Mouse (Mus musculus): ENCODE results near the gene Lrrc8d. TPM values are rescaled to one million over a fixed set of nuclear protein-coding genes. Genes with fewer than 3 reads are reported as not detected.

Gene Lrrc8d
- total RNA-seq, 1 experiment from 2014 or later: 43.2 TPM

DNA sequence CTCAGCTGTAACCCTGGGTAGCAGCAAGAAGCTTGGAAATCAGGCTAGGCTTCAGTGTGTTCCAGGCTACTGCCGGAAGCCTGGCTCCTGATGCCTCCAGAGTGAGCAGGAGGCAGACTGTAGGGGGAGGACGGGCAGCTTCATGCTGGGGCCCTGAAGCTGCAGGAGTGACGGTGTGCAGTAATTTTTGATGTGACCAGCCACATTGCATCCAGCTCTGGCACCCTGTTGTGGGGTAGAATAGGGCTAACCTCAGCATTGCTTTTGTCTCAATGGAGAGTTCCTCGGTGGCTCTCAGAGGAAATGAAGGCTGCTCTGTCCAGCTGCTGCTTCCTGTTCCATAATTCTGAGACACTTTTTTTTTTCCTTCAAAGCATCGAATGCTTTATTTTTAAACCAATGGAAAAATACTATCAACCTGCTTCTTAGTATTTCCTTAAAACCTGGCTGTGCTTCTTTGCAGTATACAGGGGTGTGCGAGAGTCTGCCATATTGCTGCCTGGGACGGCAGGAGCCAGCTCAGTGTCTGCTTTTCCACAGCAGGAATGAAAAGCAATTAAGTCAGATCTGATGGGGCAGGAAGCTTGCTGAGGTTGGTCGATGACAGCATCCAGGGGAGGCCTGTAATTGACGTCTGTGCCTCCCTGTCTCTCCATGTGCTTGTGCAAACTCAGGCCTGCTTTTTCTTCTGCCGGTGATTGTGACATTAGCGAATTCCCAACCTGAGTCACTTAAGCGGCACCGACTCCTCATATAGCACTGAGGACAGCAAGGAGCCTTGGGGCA, 100.3 kb downstream of the Lrrc8d start:
- no peak for ATAC-seq (ENCODE audit: extremely low read depth, insufficient number of reproducible peaks, low FRiP score, poor library complexity, severe bottlenecking)

DNA sequence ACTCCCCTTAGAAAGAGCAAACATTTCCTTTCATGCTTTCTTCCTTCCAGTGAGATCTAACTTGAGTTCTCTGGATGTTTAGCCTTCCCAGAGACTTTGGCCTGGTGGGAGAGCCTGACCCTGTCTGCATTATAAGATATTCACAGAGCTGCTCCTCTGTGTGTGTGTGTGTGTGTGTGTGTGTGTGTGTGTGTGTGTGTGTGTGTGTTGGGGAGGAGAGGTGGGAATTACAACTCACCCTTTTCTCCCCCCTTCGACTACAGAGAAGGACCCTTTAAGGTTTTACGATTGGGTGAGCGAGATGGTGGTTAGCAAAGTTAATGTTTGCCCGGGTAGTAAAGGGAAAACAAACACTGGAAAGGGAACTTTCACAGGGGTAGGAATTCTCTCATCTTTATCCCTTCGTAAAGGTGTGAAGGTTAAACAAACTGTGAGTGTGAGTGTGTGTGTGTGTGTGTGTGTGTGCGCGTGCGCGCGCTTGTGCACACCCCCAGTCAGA, 101.3 kb downstream of the Lrrc8d start:
- no peak for ATAC-seq (ENCODE audit: extremely low read depth, insufficient number of reproducible peaks, low FRiP score, poor library complexity, severe bottlenecking)

GRCm38 (mm10) chr5:105805955-105806354, 106.2 kb downstream of the Lrrc8d start:
- no peak for ATAC-seq (ENCODE audit: extremely low read depth, insufficient number of reproducible peaks, low FRiP score, poor library complexity, severe bottlenecking)

GRCm38 (mm10) chr5:105807461-105807860, 107.7 kb downstream of the Lrrc8d start:
- 0 out of 2 replicates have a peak, but pooled peaks have one; percentile 16 for ATAC-seq (ENCODE audit: extremely low read depth, insufficient number of reproducible peaks, low FRiP score, poor library complexity, severe bottlenecking)

GRCm38 (mm10) chr5:105809056-105809455, 109.3 kb downstream of the Lrrc8d start:
- no peak for ATAC-seq (ENCODE audit: extremely low read depth, insufficient number of reproducible peaks, low FRiP score, poor library complexity, severe bottlenecking)

DNA sequence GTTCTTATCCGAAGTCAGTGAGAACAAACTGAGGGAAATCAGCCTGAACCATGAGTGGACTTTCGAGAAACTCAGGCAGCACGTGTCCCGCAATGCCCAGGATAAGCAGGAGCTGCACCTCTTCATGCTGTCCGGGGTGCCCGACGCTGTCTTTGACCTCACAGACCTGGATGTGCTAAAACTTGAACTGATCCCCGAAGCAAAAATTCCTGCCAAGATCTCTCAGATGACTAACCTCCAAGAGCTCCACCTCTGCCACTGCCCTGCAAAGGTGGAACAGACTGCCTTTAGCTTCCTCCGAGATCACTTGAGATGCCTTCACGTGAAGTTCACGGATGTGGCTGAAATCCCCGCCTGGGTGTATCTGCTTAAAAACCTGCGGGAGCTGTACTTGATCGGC, 113.3 kb downstream of the Lrrc8d start:
- no peak for ATAC-seq (ENCODE audit: extremely low read depth, insufficient number of reproducible peaks, low FRiP score, poor library complexity, severe bottlenecking)

DNA sequence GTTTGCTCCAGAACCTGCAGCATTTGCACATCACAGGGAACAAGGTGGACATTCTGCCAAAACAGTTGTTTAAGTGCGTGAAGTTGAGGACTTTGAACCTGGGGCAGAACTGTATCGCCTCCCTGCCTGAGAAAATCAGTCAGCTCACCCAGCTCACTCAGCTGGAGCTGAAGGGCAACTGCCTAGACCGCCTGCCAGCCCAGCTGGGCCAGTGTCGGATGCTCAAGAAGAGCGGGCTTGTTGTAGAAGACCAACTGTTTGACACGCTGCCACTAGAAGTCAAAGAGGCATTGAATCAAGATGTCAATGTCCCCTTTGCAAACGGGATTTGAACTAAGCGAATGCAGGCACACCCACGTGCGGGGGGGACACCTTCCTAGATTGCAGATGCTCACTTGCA, 114.2 kb downstream of the Lrrc8d start:
- no peak for ATAC-seq (ENCODE audit: extremely low read depth, insufficient number of reproducible peaks, low FRiP score, poor library complexity, severe bottlenecking)

DNA sequence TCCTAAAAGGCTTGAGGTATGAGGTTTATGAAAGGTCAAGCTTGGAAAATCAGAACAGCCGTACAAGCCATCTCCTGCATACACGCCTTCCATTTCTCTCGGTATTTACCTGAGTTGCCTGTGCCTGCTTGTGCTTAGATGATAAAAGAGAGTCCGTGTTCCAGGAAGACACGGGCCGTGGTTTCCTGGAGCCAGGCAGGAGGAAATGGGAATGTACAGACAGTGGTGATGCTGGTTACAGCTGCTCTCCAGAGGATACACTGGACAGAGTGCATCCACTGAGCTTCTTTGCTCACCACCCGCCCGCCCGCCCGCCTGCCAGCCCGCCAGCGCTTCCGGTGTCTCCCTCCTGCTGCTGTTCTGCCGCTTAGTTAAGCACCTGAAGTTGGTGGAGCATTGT, 116.3 kb downstream of the Lrrc8d start:
- no peak for ATAC-seq (ENCODE audit: extremely low read depth, insufficient number of reproducible peaks, low FRiP score, poor library complexity, severe bottlenecking)

GRCm38 (mm10) chr5:105817248-105817976, 117.6 kb downstream of the Lrrc8d start:
- no peak for ATAC-seq (ENCODE audit: extremely low read depth, insufficient number of reproducible peaks, low FRiP score, poor library complexity, severe bottlenecking)

GRCm38 (mm10) chr5:105818411-105818810, 118.6 kb downstream of the Lrrc8d start:
- ATAC-seq (ENCODE audit: extremely low read depth, insufficient number of reproducible peaks, low FRiP score, poor library complexity, severe bottlenecking): no peak

- no peak for ATAC-seq (ENCODE audit: extremely low read depth, insufficient number of reproducible peaks, low FRiP score, poor library complexity, severe bottlenecking)
Measured at GRCm38 (mm10) chr5:105821390-105821789, 121.6 kb downstream of the Lrrc8d start.

DNA sequence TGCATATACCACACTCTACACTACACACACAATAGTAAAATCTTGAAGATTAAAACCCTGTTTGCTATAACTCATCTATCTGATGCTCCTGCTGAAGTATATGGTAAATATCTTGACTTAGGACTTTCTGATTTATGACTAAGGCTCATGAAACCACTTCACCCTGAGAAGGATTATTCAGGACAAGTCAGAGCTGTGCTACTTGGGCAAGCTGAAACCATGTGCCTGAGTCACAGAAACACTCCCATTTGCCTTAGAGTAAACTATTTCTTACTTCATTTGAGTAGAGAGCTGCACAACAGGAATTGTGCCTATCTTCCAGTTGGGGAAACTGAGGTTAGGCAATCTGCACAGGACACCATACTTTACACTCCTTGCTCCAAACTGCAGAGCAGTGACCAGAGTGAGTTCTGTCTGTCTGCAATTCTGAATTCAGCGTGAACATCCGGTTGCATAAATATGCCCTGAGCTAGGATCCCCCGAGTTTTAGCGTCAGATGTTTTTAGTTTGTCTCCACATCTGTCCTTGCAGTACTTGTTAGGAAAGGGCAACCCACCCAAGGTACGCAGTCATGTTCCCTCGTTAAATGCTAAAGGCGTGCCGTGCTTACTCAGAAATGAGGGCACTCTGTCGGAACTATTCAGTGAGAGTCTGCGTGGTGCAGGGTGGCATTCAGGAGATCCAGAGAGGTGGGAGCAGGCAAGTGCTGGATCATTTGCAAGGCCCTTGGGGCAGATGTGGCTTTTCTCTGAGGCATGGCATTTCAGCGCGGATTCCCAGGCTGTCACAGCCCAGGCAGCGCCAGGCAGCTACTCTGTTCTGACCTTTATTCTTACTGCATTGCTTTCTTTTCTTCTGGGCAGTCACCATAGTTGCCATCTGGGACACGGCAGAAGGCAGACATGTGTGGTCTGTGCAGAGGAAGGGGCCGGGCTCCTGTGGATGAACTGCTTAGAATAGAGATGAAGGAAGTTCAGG, 123.0 kb downstream of the Lrrc8d start:
- ATAC-seq (ENCODE audit: extremely low read depth, insufficient number of reproducible peaks, low FRiP score, poor library complexity, severe bottlenecking): no peak

GRCm38 (mm10) chr5:105824282-105824681, 124.5 kb downstream of the Lrrc8d start:
- no peak for ATAC-seq (ENCODE audit: extremely low read depth, insufficient number of reproducible peaks, low FRiP score, poor library complexity, severe bottlenecking)

DNA sequence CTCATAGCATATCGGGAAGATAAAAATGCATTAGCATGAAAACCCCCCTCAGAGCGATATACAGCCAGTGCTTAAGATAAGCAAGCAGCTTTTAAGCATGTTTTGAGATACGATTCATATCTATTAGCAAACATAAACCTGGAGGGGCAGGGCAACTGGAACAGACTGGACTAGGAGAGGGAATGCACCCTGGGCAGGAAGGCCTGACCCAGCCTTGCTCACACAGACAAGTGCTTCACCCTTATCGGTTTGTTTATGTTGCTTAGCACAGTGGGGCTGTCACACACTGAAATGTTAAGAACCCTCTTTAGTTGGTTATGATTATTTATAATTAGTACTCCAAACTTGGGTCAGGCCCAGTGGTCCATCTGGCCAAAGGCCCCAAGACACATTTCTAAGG, 125.1 kb downstream of the Lrrc8d start:
- ATAC-seq (ENCODE audit: extremely low read depth, insufficient number of reproducible peaks, low FRiP score, poor library complexity, severe bottlenecking): no peak

DNA sequence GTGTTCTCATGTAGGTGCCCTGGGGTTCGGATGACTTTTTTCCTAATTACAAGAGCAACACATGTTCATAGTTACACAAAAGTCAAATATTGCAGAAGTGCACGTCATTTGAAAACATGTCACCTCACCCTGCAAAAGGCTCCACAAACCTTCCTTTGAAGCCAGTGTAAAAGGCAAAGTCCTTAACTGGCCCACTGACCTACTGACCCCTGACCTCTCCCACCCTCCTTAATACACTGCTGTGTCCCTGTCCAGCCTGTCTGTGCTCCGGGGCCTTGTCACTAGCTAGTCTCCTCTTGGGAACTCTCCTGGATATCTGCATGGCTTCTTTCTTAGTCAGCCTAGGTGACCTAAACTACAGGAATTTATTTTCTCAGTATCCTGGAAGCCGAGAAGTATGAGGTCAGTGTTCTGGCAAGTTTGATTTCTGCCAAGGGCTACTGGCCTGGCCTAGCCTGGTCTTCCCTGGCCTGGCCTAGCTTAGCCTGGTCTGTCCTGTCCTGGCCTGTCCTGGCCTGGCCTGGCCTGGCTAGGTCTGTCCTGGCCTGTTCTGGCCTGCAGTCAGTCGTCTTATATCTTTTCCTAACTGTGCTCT, 127.2 kb downstream of the Lrrc8d start:
- ATAC-seq (ENCODE audit: extremely low read depth, insufficient number of reproducible peaks, low FRiP score, poor library complexity, severe bottlenecking): no peak

GRCm38 (mm10) chr5:105828050-105828449, 128.3 kb downstream of the Lrrc8d start:
- ATAC-seq (ENCODE audit: extremely low read depth, insufficient number of reproducible peaks, low FRiP score, poor library complexity, severe bottlenecking): no peak

DNA sequence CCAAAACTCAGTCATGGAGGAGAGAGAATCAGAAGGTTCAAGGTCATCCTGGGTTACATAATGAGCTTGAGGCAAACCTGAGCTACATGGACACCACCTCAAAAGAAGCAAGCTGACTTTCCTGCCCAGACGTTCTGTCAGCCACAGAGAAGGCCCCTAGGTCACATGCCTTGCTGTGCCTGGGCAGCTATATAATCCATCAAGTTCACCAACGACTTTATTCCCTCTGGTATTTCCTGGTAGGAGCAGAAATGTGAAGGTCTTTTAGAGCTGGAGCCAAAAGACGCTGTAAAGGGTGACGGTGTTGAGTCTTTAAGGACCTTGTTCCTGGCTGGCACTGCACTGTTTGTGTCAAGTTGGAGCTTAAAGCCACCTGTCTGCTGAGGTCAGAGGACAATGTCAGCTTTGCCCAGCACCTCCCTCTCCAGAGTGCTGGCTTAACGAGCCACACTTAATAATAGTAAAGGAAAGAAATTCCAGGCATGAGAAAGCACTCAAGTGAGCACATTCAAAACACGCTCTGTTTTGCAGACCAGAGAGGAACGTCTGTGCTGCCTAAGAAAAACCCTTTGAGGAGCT, 129.3 kb downstream of the Lrrc8d start:
- no peak for ATAC-seq (ENCODE audit: extremely low read depth, insufficient number of reproducible peaks, low FRiP score, poor library complexity, severe bottlenecking)

DNA sequence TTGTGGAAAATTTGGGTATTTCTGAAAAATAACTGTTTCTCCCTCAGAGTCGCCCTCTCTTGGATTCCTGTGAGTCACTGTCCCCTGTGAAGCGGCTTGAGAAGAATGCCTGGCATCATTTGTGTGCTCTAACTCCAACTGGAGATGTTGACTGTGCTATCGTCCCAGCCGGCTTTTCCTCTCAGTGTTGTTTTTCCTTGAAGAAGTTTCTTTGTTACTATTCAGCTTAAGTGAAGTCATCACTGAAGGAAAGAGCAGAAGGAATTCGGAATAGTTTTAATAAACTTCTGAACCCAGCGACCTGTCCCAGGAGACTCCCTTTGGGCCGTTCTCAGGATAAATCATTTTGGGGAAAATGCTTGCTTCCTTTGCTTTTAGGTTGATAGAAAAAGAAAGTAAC, 132.4 kb downstream of the Lrrc8d start:
- ATAC-seq (ENCODE audit: extremely low read depth, insufficient number of reproducible peaks, low FRiP score, poor library complexity, severe bottlenecking): no peak
